Mouse (Mus musculus) layer of hippocampus, adult 9-11 months (tissue): ENCODE measurements at regions not wholly inside any gene's neighbourhood (a gene's known extent, or its start where the extent isn't known, plus 50 kb on each side); places are given as distances from the start of the nearest gene placed in this dataset.
"Not testable (repeated sequence)": the region's sequence is repeated elsewhere in the genome, so short reads cannot be mapped to it uniquely, and the experiment has no call there.

Source experiments
- DNase-seq: peaks from one replicate; pipeline ENCODE4 v3.0.0; 2022

DNA sequence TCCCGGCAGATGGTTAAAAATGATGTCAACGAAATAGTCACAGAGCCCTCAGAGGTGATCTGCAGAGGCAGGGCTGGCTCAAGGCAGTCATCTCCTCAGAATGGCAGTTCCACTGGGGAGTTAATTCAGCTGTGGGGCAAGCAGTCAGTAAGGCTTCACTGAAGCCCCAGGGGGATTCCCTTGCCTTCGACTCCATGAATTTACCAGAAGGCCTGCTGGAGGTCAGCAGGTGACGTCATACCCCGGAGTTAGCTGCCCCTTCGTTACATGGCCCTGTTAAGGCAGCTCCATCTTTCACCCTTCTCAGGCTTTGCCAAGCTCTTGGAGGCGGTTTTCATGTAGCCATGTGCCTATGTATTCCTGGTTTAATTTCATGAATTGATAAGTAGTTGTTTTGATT lies 178.6 kb downstream of the Fam43a start:
- no peak for DNase-seq

DNA sequence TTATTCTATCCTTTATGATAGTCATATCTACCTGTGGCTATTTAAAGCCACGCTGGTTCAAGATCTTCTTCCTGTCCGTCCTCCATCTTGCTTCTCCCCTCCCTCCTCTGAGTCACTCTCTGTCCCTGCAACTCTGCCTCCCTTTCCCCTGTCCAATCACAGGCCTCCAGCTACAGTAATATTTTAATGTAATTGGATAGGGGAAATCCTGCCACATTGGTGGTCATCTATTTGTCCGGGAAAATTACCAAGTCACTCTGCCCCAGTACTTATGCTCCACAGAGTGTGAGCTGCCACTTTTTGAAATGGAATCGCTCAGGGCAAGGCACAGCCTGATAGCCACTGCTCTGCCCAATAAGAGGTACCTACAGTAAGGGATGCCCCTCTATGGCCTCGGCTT lies 179.4 kb downstream of the Fam43a start:
- DNase-seq, result no peak

DNA sequence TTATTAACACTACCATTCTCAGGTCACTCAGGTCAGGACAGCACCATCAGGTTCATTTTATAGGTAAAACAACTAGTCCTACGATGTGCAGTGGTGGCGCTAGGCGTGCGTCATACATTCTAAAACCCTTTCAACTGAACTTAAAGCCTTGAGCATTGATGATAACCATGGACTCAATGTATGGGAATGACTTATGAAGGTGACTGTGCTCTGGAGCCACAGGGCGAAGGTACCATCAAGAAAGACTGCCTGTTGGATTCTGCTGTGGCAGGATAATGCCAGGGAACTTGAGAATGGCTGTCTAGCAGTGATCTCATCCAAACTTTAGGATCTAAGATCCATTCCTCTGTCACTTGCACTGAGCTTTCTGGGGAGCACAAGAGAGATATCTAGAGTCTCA lies 184.7 kb downstream of the Fam43a start:
- no peak for DNase-seq

DNA sequence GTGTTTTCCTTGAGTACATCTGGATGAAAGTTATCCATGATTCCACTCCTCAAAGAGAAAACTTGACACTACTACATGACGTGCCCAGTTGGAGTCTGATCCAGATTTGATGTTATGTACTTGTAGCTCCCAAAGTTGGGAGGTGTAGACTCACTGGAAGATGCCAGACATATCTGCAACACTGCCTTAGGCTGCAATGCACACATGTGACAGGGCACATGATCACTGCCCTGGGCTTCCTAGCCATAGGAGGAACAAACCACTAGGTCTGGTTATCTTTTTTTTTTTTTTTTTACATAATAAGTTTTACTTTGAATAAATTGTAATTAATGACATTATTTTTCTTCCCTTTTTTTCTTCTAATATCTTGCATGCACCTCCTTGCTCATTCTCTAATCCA lies 185.4 kb downstream of the Fam43a start:
- no peak for DNase-seq

DNA sequence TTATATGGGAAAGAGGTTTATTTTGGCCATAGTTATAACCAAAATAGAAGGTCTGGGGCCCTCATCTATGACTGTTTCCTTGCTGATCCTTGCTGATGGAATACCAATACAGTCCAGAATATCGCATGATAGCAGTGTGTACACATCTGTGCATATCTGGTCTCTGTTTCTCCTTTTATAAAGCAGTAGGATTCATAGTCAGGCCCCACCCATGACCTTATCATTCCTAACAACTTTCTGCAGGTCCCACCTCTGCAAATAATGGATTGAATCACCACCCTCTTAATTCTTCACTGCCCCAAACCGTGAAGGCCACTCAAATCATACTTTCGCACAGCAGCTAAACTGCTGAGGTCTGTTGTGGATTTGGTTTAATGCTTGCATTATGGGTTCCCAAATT lies 186.5 kb downstream of the Fam43a start:
- DNase-seq, result no peak

DNA sequence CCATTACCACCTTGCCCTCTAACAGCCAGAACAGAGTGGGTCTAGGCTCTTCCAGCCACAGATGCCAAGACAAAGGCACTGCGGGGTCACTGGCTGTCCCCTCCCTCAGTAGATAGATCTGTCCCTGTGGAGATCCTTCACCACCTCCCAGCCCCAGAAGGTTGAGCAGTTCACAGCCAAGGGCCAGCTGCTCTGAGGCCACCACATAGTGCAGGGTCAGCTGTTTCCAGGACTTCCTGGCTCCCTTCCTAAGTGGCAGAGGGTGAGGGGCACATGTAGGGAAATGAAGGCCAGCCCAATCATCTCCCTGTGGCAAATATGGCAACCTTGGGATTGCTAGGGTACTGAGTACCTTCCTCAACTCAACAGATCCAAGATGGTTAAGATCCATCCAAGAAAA lies 187.8 kb downstream of the Fam43a start:
- DNase-seq, result no peak

DNA sequence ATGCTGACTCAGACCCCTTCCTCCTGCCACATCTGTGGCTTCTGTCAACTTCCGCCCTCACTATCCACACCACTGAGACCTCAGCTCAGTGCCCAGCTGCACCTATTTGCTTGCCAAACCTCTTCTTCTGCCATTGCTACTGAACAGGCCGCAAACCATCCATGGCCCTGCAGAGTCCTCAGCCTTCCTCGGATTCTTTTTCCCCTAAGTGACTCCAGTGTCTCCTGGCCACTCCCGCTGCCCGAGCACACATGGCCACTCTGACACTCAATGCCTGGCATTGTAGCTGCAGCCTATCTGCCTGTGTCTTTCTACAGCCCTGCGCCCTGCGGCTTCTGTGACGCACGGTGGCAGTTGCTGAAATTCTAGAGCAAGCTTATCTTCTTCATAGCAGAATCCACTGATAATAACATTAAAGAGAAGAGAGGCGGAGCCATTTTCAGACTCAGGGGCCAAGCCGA lies 188.8 kb downstream of the Fam43a start:
- DNase-seq, result no peak

DNA sequence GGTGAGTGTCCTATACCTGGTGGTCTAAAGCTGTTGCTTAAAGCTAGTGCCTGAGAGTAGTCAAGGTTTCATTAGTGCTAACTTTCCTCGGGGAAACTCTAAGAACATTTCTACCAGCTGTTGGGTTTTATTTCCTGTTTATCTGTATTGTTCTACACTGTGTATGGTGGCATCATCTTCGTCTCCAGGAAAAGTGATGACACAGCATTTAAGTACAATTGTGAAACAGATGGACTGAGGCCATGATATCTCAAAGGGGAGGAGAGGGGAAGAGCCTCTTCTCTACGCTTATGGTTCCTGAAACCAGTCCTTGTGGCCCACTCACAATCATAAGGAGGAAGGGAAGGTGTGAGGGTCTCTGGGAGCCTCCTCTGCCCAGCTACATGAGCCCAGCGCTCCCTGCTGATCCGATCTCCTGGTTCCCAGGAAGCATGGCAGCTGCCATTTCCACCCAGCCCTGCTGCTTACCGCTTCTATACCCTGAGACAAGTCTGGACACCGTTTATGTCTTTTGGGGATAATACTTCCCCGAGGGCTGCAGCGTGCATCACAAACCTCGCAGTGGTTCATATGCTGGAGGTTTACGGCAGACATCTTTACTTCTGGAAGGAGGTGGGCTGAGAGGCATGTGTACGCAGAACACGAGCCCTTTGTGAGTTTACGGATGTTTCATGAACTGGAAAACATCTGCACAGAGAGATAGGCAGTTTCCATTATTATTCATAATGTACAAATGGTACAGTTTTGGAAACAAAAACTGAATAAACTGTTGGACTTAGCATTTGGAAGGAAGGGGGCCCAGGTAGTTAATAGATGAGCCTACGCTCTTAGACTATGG lies 189.6 kb downstream of the Fam43a start:
- DNase-seq, result no peak

DNA sequence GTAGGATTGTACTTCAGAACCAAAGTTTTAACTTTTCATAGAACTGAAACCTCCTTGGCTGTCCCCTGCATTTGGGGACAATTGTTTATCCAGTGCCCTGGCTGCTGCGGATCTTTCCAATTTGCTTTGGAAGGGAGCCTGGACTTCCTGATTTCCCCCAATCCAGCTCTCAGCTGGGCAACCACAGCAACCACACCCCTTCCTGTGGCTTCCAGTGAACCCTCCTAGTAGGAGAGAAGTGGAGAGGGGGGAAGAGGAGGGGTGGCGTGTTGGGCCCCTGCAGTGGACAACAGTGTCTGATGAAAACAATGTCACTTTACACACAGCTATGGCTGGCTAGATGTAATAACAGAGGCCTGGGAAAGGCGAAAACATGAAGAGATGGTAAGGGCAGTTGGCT lies 190.5 kb downstream of the Fam43a start:
- DNase-seq, result no peak

DNA sequence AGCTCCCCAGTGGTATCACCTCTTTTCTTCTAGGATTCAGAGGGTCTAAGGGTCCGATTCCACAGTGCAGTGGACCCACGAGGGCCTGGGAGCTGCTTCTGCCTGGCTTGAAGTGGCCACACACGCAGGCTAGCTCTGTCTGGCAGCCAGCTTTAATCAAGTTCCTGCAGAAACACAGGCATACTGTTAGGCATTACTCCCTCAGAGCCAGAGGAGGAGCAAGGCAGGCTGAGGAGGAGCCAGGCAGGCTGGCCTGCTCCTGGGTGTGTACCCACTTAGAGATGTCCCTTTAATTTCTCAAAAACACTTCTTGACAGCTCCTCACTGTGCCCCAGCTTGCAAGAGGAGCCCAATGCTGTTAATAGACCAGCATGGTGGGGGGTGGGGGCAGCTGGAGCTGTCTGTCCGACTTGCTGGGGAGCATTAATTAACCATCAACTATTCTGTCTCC lies 191.1 kb downstream of the Fam43a start:
- no peak for DNase-seq

DNA sequence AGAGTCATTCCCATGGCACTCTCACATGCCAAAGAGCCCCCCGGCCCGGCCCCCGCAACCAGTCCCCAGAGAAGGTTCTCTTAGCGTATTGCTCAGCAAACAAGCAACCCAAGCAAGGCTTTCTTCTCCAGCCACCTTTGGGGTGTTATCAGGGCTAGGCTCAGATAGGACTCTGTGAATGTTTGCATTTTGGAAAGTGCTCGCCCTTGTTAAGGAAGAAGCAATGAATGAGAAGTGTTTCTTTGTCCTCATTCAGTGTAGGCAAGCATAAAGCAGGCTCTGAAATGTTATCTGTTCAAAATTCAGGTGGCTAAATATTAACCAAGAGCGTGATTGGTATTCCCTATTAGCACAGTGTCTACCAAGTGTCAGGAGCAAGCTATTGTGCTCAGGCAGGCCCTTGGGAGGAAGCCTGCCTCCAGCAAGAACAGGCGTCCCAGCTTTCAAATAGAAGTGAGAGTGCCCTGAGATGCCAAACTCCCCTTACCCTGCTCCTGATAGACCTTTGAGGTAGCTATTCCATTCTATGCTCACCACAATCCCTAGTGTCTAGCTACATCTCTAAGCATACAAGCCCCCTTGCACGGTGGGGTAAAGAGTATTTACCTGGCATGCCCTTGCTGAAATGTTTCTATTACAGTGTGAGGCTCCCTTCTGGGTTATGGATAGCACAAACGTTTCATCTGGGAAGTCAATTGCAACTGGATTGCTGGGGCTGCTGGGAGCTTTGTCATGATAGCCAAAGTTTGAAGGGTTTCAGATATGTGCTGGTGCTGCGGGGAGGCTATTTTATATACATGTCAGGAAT lies 191.7 kb downstream of the Fam43a start:
- no peak for DNase-seq

DNA sequence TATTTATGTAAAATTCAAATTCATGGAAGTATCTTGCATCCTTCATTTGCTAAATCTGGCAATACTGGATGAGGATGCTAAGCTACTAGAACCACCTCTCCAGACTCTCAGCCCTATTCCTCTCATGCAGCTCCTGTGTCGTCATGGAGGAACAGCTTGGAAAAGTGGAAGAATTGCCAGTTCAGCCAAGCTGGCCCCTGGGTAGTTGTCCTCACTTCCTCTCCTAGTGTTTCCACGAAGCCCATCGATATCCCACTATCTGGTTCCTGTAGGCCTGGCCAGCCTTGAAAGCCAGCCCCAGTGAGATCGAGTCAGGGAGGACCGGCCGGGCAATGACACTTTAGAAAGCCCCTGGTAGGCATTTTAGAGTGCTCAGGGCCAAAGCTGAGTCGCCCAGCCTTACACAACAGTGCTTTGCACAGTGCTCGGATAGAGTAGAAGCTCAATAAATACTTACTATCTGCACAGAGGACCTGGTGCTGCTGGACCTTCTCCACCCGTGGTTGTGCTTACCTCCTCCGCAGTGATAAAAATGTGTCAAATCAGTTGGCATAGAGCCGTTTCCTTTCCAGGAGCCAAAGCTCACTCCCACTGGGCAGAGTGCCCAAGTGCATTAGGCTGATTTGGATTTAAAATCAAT lies 193.3 kb downstream of the Fam43a start:
- DNase-seq, result no peak

DNA sequence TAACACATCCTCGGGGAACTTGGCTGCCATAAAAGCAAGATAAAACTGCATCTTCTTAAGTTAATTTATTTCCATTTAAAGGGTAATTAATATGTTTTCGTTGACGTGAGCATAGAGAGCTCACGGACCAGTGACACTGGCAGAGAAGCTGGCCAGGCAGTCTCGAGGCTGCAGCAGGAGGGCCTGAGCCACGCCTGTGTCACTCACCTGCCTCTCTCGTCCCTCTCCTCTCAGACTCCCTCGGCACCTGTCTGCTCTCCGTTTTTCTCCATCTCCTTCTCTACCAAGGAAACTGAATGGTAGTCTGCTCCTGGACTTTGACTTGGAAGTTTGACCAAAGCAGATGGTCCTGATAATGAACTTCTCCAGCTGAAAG lies 193.8 kb downstream of the Fam43a start:
- DNase-seq, result no peak

DNA sequence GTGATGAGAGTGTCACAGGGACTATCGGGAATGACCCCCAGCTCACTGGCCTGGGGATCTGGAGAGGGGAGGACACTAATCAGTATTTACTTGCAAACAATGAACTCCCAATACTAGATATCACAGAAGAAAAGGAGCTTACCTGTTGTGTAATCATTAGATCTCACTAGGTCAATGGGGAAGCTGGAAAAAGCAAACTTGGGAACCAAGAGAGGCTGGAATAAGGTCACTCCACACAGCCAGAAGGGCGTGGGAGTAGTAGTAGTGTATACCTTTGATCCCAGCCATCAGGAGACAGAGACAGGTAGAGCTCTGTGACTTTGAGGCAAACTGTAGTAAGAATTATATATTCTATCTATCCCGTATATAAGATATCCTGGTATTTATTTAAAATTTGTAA lies 194.3 kb downstream of the Fam43a start:
- DNase-seq, result no peak

DNA sequence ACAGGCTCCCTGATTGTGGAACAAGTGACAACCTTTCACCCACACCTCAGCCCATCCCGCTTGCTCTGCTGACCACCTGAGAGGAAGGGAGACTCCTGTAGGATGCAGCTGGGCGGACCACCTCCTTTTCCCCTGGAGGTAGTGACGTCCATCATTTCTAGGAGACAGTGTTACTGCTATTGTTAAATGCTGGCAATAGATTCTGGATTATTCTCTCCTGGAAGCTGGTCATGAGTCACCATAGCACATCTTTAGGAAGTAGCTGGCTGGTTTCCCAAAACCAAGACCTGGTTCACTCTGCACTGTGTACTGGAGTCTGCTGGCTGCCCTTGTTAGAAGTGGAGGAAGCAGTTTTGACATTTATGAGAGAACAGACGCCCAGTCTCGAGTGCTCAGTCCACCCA lies 196.0 kb downstream of the Fam43a start:
- no peak for DNase-seq

DNA sequence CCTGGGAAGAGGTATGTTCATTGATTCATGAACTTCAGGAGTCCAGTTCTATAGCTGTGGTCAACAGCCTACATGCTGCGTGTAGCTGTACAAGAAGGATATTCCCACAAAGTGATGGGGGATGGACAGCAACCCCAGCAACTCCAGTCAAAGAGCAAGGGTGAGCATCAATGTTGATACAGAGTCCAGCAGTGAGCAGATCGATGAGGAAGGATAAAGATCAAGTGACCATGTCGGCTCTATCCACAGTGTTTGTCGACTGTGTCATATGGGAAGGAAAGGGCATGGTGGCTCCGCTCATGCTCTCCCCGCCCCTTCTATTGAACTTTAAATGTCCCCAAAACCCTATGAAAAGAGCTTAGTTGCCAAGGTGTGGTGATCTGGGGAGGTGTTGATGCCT lies 196.6 kb downstream of the Fam43a start:
- no peak for DNase-seq

DNA sequence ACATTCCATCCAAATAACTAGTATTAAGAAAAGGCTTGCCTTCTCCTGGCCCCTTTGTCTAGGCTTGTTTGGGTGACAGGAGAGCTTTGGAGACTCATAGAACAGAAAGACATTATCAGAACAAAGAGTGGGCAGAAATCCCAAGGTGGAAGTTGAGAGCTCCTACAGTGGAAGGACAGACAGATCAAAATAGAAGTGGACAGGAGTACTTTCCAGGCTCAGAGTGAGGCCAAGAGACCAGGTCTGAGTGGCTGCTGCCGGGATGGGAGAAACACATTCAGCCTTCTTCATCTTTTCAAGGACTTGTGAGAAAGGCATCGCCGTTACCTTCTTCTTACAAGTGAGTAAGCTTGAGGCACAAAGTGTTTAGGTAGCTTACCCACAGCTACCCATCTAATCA lies 197.5 kb downstream of the Fam43a start:
- no peak for DNase-seq

DNA sequence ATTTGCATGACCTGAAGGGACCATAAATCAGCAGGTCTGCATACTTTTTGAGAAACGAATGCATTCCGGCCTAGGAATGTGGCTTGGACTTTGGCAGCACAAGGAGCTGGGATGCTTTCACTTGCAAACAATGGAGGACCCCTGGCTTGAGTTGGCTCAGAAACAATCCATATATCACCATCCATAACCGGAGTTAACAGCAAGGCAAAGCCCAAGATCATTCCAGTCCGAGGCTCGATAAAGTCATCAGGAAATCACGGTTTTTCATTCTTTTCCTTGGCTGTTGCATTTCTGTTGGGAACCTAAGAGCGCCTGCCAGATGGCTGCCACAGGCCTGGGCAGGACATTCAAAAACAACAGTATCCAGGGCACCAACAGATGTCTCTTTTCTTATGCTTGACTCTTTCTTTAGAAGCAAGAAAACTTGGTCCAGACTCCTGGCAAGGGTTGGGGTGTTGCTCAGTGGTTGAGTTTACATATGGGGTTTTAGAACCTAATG lies 198.5 kb downstream of the Fam43a start:
- no peak for DNase-seq

DNA sequence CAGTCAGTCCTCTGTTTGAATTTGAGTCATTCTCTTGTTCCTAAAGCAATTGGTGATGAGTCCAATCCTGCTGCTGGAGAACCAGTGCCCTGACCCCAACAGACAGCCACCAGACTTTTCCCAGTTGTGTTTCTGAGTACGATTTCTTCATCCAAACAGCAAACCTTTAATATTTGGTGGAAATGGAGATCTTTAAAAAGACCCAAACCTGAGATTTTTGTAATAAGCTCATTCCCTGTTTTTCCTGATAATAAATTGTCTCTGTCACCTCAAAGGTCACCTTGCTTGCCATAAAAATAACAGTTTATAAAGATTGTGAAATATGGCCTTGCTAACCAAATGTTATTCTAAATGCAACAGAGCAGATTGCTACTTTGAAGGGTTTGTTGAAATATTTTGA lies 199.0 kb downstream of the Fam43a start:
- no peak for DNase-seq

DNA sequence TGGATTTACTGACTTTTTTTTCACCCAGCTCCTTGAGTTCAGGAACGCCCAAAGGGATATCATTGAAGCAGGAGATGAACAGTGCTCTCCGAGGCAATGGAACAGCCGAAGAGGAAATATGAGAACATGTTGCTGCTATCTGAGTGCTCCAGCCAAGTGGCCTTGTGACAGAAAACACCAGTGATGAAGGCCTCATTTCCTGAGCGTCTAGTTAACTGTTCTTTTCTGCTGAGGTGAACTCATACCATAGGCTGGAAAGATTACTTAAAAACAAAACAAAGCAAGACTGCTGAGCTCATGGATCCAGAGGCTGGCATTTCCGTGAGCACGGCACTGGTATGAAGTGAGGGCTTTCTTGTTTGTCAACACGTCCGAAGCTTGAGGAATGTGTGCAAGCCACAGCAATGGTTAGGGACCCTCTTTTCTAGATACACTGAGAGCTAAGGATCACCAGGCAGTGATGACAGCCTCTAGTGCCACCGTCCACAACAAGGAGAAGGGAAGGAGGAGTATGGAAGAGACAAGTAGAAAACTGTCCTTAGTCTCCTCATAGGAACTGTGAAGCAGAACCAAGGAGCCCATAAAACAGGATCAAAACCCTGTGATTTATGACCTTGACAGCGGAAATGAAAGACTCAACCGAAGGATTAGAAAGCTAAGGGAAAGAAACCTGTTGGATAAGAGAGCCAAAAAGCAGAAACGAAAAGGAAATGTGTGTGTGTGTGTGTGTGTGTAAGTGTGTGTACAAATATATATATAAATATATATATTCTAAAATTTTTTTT lies 200.4 kb downstream of the Fam43a start:
- DNase-seq, result no peak

DNA sequence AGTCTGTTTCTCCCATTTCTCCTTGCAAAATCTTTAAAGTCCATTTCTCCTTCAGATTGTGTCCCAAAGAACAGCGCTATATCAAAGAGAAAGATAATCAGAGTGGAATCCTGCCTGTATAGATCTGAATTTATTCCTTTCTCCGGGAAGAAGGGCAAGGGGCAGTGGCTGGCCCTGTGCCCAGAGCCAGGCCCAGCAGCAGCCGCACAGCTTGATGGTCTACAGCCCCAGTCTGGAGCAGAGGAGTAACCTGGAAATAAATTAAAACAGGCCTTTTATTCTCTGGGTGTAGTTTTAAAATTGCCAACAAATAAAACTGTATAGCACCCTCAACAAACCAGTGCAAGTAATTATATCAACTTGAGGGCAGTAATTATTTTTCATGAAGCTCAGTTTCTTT lies 204.5 kb downstream of the Fam43a start:
- DNase-seq, result no peak

DNA sequence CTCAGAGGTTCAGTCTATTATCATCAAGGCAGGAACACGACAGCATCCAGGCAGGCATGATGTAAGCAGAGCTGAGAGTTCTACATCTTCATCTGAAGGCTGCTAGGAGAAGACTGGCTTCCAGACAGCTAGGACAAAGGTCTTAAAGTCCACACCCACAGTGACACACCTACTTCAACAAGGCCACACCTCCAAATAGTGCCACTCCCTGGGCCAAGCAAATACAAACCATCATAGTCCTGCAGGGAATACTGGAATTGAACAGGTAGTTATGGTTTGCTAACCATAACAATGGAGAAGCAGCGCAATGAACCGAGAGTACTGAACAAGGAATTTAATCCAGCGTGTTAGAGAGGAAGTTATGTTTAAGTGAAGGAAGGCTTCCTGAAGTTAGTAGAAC lies 206.7 kb downstream of the Fam43a start:
- DNase-seq, result not testable (repeated sequence)
